Mouse (Mus musculus) kidney, postnatal 36 days (tissue): Measurements from ENCODE around the gene Top3a.
A peak's percentile ranks its signal among the peaks of the same experiment; 100 is the strongest.

ENCODE experiments used
- DNase-seq, 2 experiments: peaks; one replicate each; pipeline ENCODE4 v3.0.0; 2021 to 2022; ENCODE audit warnings: mixed read lengths in 2 of 2

Gene Top3a

DNA sequence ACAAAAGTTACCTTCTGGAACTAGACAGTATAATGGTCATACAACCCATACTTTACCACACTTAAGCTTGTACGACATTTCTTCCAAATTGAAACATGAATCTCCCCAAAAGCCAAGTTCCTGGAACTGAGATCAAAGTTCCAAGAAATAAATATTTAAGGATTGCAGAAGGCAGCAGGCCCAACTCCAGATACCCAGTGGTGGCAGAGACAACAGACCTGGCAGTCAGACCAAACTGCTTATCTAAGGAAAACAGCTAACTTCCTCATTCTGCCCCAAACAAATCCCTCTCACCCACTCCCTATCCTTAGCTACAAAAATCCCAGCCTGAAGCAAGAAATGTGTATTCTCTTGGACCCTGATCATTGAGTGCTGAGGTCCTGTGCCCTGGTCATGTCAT lies 2.3 kb downstream of the Top3a start:
- DNase-seq = no peak

DNA sequence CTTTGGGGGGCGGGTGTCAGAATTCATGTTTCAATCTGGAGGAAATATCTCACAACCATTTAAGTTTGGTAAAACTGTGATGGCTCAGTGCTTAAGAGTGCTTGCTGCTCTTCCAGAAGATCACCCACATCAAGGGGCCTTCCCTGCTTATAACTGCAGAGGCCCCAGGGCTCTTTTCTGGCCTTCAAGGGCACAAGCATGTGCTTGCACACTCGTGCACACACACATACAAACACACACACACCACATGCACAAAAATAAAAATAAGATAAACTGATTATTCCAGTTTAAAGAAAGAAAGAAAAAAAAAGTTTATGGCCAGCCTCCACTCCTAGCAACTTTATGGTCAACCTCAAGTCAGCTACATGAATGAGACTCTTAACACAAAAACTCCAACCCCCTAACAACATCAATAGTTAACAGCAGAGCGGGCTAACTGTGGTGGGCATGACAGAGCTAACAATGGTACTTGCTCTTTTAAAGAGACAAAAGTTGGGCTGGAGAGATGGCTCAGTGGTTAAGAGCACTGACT lies 2.9 kb downstream of the Top3a start:
- no peak for DNase-seq

DNA sequence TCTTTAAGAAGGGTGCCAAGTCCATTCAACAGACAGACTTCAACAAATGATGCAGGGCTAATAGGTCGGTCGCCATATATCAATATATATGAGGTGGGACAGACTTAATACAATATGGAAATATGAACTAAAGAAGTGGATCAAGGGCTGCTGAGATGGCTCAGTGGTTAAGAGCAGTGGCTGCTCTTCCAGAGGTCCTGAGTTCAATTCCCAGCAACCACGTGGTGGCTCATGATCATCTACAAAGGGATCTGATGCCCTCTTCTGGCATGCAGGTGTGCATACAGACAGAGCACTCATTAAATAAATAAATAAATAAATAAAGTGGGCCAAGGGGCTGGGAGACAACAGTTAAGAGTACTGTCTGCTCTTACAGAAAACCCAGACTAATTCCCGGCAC lies 5.0 kb downstream of the Top3a start:
- no peak for DNase-seq

DNA sequence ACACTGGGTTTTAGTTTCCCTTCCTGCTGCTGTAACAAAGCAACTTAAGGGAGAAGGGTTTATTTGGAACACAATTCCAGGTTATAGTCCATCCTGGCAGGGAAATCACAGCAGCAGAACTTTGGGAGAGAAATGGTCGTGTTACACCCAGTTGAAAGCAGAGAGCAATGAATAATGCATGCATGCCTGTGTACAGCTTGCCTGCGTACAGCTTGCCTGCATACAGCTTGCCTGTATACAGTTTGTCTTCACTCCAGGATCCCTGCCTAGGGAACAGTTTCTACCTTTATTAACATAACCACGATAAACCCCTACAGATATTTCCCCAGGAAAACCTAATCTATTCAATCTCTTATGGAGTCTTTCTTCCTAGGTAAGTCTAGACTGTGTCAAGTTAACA lies 6.4 kb downstream of the Top3a start:
- no peak for DNase-seq

GRCm38 (mm10) chr11:60769322-60769721 lies 7.8 kb downstream of the Top3a start:
- no peak for DNase-seq

GRCm38 (mm10) chr11:60766969-60767368 lies 10.2 kb downstream of the Top3a start:
- DNase-seq = no peak

- no peak for DNase-seq
Measured at GRCm38 (mm10) chr11:60761681-60762080, 15.5 kb downstream of the Top3a start.

DNA sequence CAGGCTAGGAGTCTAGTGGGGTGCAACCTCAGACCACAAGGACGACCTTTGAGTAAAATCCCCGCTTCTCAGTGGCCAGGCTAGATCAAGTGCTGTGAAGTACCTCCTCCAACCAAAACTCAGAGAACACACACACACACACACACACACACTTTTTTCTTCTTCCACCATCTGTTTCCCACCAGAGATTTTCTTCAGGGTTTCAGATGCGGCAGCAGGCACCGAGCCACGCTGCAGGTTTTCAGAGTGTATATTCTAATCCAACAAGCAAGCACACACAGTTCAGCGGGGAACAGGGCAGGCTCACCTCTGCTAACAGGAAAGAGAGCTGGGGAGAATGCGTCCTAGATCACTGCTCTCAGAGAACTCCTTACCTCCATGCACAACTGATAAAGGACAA lies 21.6 kb downstream of the Top3a start:
- DNase-seq = no peak

DNA sequence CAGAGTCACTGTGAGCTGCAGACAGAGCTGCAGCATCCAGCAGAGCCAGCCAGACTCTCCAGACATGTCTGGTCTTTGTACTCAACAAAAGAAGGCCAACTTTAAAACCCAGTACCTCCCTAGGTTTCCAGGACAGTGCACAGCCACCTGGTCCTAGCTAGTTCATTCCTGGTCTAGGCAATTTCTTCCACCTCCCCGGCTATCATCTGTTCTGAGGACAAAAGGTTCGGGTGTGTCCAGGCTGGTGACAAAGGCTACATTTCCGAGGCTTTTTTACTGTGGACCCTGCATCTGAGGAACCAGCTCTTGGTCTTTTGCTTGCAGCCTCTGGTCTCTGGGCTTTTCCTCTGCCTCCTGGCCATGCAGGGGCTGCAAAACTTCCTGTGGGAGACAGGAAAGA lies 36.8 kb downstream of the Top3a start:
- DNase-seq = no peak

GRCm38 (mm10) chr11:60737450-60737849 lies 39.7 kb downstream of the Top3a start:
- DNase-seq = no peak

GRCm38 (mm10) chr11:60736491-60736890 lies 40.7 kb downstream of the Top3a start:
- no peak for DNase-seq

DNA sequence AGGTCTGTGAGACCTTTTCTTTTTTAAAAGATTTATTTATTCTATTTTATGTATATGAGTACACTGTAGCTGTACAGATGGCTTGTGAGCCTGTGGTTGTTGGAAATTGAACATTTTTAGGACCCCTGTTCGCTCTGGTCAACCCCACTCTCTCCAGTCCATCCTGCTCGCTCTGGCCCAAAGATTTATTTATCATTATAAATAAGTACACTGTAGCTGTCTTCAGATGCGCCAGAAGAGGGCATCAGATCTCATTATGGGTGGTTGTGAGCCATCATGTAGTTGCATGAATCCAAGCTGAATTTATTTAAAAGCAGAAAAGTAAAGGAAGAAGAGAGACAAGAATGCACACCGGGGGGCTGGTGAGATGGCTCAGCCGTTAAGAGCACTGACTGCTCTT lies 42.0 kb downstream of the Top3a start:
- DNase-seq = peak in 1 of 2 experiments; percentile 5

DNA sequence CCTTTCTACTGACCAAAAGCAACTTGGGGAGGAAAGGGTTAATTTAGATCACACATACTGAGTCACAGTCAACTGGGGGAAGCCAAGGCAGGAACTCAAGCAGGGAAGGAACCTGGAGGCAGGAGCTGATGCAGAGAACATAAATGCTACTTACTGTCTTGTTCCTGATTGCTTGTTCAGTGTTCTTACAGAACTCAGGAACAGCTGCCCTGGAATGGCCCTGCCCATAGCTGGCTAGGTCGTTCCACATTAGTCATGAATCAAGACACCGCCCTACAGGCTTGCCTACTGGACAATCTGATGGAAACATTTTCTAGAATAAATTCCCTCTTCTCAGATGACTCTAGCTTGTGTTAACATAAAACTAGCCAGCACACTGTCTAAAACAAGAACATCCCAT lies 43.0 kb downstream of the Top3a start:
- no peak for DNase-seq

DNA sequence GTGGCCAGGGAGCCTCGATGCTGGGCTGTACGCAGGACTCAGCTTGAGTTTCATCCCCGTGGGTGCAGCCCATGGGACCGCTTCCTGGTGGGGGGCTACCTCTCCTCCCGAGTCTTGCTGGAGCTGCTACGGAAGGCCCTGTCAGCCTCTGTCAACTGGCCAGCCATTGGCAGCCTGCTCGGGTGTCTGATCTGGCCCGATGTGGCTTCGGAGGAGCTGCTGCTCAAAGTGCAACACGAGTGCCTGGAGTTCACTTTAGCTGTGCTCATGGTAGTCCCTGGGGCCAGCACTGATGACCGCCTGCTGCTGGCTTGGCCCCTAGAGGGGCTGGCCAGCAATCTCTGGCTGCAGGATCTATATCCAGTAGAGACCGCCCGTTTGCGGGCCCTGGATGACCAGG lies 45.9 kb downstream of the Top3a start:
- no peak for DNase-seq

GRCm38 (mm10) chr11:60730169-60730568 lies 47.0 kb downstream of the Top3a start:
- DNase-seq = peak in 1 of 2 experiments; percentile 4

DNA sequence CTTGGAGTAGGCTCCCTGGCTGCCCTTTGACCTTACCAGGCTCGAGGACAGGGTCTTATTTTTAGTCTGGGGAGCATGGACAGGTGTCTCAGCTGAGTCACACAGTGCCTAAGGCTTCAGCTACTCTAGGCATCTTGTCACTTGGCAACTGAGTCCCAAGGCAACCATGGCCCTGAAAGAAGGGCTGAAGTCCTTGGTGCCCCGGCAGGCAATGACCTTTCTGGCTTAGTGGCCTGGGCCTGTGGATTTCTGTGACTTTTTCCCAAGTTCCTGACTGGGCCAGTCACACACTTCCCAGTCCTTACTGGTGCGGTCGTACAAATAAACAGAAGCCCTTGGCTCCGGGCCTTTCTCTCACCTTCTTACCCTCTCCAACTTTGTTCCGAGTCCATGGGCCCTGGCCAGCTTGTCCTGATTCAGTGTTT lies 47.9 kb downstream of the Top3a start:
- peak; percentile 10 to 22 for DNase-seq

GRCm38 (mm10) chr11:60728260-60728761 lies 48.9 kb downstream of the Top3a start, which contains the start of gene Mief2:
Mief2 (plus strand) TSS chr11:60728398.
- DNase-seq = peak; percentile 97

DNA sequence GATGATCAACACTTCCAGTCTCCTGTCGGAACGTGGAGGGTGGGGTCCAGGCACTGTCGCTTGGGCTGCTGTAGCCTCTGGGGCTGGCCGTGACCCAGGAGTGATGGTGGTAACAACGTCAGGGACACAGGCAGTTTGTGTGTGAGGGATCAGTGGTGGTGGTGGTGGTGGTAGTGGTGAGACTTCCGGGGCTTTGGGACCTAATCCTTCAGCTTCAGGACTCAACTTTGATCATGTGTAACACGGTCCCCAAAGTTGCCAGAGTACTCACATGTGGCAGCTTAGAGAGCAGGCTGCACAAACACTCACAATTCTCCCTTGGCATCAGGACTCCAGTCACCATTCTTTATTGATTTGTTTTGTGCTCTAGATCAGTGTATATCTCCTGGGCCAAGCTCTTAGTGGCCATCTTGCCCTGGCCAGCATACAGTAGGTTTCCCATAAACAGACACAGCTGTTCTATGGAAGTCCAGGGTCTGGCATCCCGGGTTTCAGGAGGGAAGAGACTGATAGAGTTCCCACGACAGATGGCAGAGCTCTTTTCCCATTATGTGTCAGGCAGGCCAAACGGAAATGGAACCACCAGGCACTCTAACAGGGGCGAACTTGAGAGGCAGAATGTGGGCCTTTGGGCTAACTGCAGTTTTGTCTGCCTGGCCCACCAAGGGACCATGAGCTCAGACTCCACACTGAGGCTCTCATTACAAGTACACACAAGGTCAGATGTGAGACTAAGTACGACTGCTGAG lies 49.6 kb downstream of the Top3a start:
- peak; percentile 5 to 27 for DNase-seq

DNA sequence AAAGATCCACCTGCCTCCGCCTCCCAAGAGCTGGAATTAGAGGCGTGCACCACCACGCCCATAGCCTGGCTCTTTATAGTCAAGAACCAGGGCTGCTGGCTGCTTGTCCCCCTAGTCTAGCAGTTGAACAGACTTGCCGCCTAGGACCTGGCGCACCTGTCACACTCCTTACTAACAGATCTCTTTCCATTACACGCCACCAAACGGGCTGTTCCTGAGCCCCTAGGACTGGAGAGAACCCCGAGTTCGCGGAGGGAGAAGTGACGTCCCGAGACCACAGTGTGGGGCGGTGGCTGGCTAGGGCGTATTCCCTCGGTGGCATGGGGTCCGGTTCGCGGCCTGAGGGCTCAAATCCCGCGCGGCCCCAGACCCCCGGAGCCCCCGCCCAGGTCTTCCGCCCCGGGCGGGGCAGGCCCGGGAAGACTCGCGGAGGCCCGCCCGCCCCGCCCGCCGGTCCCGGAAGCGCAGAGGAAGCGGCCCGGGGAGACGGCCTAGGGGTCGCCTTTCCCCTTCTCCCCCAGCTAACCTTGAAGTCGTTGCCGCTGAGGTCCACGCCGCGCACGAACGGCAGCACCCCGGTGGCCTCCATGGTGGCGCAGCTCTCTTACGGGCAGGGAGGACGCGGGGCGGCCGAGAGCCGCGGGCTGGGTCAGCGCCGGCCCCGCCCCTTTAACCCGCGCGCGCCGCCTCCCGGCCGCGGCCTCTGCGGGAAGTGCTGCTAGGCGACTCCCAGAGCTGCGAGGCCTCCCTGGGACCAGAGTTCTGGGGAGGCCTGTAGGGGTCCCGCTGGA lies 50.4 kb downstream of the Top3a start, which contains the start of gene Flii:
Gene Flii, minus strand, starts transcription at position 663 of the 791 bp plus-strand sequence.
- peak; percentile 83 to 93 for DNase-seq

- no peak for DNase-seq
Measured at GRCm38 (mm10) chr11:60719263-60719662, 57.9 kb downstream of the Top3a start.

DNA sequence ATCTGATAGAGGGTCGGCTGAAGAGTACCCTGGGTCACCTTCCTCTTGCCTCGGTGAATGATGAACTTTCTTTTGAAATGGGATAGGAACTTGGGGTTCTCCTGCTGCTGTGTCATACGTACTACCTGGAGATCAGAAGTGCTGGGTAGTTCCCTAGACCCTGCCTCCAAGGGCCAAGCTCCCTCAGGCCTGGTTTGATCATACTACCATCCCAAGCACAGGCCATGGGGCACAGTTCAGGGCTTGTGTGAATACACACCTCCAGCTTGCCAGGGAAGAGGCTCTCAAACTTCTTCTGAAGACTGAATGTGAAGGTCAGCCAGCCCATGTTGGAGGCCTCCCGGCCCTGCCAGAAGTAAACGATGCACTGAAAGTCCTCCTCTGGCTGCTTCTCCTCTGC lies 61.3 kb downstream of the Top3a start:
- DNase-seq = no peak

GRCm38 (mm10) chr11:60712639-60713255 lies 64.4 kb downstream of the Top3a start:
- DNase-seq = no peak

- no peak for DNase-seq
Measured at GRCm38 (mm10) chr11:60712040-60712439, 65.1 kb downstream of the Top3a start.
